Mouse (Mus musculus) kidney, postnatal 0 days (tissue): Measurements from ENCODE around the gene Idi1. TPM values are rescaled to one million over a fixed set of nuclear protein-coding genes. Genes with fewer than 3 reads are reported as not detected.
"Not testable (repeated sequence)": the region's sequence is repeated elsewhere in the genome, so short reads cannot be mapped to it uniquely, and the experiment has no call there.

Experiments used
- ATAC-seq: fragments of 200-750 bp; cut with Nextera tagmentation; replicated peaks from 2 replicates; pipeline ENCODE4 v1.8.0; 2017; ENCODE audit warnings: low read depth, moderate number of reproducible peaks, moderate TSS enrichment, moderate library complexity; ENCODE audit not compliant: low FRiP score
- DNase-seq: peaks from one replicate; pipeline ENCODE4 v3.0.0-alpha.2; 2016; ENCODE audit warnings: low spot score
- H3K27ac ChIP-seq: fragments of 300-500 bp; sonication (generic); 2 replicates; pipeline ENCODE4 v1.5.1; 2014; ENCODE audit warnings: mild to moderate bottlenecking
- H3K27me3 ChIP-seq: fragments of 300-500 bp; sonication (generic); 2 replicates; pipeline ENCODE4 v1.6.1; 2014; ENCODE audit warnings: low read length, mixed read lengths; ENCODE audit not compliant: insufficient read depth
- H3K36me3 ChIP-seq: fragments of 300-500 bp; sonication (generic); 2 replicates; pipeline ENCODE4 v1.6.1; 2014; ENCODE audit warnings: low read length, mixed read lengths; ENCODE audit not compliant: insufficient read depth
- H3K4me1 ChIP-seq: fragments of 300-500 bp; sonication (generic); replicated peaks from 2 replicates; pipeline ENCODE4 v1.6.1; 2014; ENCODE audit warnings: antibody characterized with exemption, low read length, mixed read lengths; ENCODE audit not compliant: insufficient read depth
- H3K4me2 ChIP-seq: fragments of 300-500 bp; sonication (generic); 2 replicates; pipeline ENCODE4 v1.6.1; 2014; ENCODE audit warnings: mild to moderate bottlenecking, low read length, moderate library complexity, mixed read lengths
- H3K4me3 ChIP-seq: fragments of 300-500 bp; sonication (generic); replicated peaks from 2 replicates; pipeline ENCODE4 v1.5.1; 2014; ENCODE audit warnings: low read depth, low read length
- H3K9ac ChIP-seq: fragments of 300-500 bp; sonication (generic); 2 replicates; pipeline ENCODE4 v1.6.1; 2014; ENCODE audit warnings: low read depth, low read length
- H3K9me3 ChIP-seq: fragments of 300-500 bp; sonication (generic); replicated peaks from 2 replicates; pipeline ENCODE4 v1.6.1; 2016; ENCODE audit warnings: low read length, inconsistent platforms, mixed read lengths
- CTCF ChIP-seq: IDR thresholded peaks from 2 replicates; pipeline ENCODE4 v1.5.1; 2016; ENCODE audit warnings: antibody characterized with exemption, low read depth, mild to moderate bottlenecking, moderate library complexity
- WGBS: fragments of 180-500 bp; shearing (Covaris S2); extraction: QIAGEN DNeasy Blood & Tissue Kit; methylation state at CpG from one replicate; pipeline ENCODE4 v1.1.7; 2014; 5-methylcytosine and 5-hydroxymethylcytosine counted together
- microRNA-seq: library from miRNA; unstranded; fragments of <30 nt; microRNA quantifications from one replicate; pipeline ENCODE4, GENCODE M21; 2016
- polyA plus RNA-seq: library from polyadenylated mRNA; unstranded; fragments of >200 nt; fragmentation: Nextera tagmentation; extraction: Ambion mirVana; gene quantifications from 2 replicates; pipeline ENCODE4 v1.2.1, GENCODE M21; 2015

The Idi1 gene
- polyA plus RNA-seq, 1 experiment from 2014 or later = 47.1 TPM

DNA sequence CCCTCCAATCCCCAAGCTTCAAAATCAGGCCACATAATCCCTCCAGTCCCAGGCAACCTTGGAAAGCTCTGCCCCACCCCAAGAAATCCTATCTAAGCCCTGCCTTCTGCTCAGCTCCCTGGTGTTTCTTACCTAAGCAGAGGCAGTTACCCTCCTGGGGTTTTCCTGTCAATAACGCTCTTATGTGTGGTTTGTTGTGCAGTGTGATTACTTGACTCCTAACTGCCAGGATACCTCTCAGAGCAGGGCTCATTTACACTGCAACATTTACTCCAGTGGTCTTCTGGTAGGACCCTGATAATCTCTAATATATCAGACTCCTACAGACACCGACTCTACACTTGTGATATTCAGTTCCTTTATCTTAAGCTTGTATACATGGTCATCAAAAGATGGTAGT is 48.2 kb downstream of the Idi1 start:
- ATAC-seq (no peak), DNase-seq (no peak)
- no peaks in the 10 kb centered on the region for H3K9me3 ChIP-seq
- WGBS = 68% methylated on average over 2 of the region's 2 CpGs
- TF ChIP-seq CTCF = no peak
- H3K36me3 ChIP-seq = no peaks in the 10 kb centered on the region
- H3K9ac ChIP-seq = no peak overlapping the region
- no peaks in the 10 kb centered on the region for H3K27me3 ChIP-seq
- H3K4me3 ChIP-seq = no peak overlapping the region
- no peak overlapping the region for H3K4me2 ChIP-seq
- H3K4me1 ChIP-seq = no peaks in the 10 kb centered on the region
- no peak overlapping the region for H3K27ac ChIP-seq

DNA sequence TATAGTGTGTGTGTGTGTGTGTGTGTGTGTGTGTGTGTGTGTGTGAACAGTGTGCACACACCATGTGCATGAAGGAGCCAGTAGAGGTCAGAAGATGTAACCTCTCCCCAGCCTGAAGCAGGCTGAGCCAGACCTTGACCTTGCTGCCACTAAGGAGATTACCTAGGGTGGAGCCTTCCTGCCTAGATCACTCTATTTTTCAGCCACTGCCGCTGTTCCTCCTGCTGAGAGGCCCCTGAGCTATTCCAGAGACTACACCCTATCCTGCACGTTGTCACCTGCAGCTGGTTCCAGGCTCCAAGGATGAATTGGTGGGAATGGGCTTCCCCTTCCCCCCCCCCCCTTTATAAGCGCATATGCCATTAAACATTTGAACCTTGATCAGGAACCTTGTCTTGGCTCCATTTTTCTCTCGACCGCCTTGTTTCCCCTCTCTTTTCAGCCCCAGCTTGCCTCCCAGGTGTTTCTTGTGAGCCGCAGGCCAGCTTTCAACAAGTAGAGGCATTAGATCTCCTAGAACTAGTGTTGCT is 52.4 kb downstream of the Idi1 start:
- WGBS = 79% methylated on average over 6 of the region's 6 CpGs
- not testable (repeated sequence) for H3K36me3 ChIP-seq, H3K9me3 ChIP-seq, DNase-seq, H3K4me3 ChIP-seq, H3K27me3 ChIP-seq, H3K9ac ChIP-seq, H3K4me2 ChIP-seq, H3K27ac ChIP-seq, ATAC-seq, H3K4me1 ChIP-seq

DNA sequence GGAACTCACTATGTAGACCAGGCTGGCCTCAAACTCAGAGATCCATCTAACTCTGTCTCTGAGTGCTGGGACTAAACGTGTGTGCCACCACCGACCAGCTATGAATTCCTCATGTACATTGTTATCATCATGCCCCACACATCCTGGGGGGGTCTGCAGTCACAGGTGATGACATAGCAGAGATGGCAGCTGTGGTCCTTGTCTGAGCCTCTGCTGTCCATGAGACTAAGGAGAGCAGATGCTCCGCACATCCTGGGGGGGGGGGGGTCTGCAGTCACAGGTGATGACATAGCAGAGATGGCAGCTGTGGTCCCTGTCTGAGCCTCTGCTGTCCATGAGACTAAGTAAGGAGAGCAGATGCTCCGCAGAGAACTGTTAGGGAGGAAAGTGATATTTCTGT is 55.8 kb downstream of the Idi1 start:
- not testable (repeated sequence) for H3K4me1 ChIP-seq, H3K27me3 ChIP-seq, H3K27ac ChIP-seq, H3K9me3 ChIP-seq, ATAC-seq, H3K36me3 ChIP-seq, H3K9ac ChIP-seq, H3K4me2 ChIP-seq, DNase-seq, H3K4me3 ChIP-seq
- WGBS = 88% methylated on average over 4 of the region's 4 CpGs

- not testable (repeated sequence) for ATAC-seq, H3K9me3 ChIP-seq, H3K27ac ChIP-seq, H3K9ac ChIP-seq, DNase-seq, H3K4me1 ChIP-seq, H3K4me3 ChIP-seq, H3K27me3 ChIP-seq, H3K36me3 ChIP-seq, H3K4me2 ChIP-seq
- 17% methylated on average over 1 of the region's 5 CpGs for WGBS
These were observed 56.4 kb downstream of the Idi1 start for GRCm38 (mm10) chr13:8941701-8942100.

Small RNA genes within 50 kb of the gene (microRNA-seq; reads per million reads assigned to microRNA genes)
- not detected for gene Gm22750

Other genes with a start within 250 kb of the Idi1 start
- gene Wdr37, start 13.6 kb upstream of the Idi1 start, polyA plus RNA-seq = 15.0 and 15.5 TPM in 2 replicates
- not detected in 2 replicates for gene Gm9745, start 62.7 kb downstream of the Idi1 start, polyA plus RNA-seq
- gene Idi2, start 67.4 kb downstream of the Idi1 start, polyA plus RNA-seq = not detected in 2 replicates
- gene Gtpbp4, start 110.6 kb downstream of the Idi1 start, polyA plus RNA-seq = 61.0 and 65.4 TPM in 2 replicates
- 27.4 and 27.9 TPM in 2 replicates for gene Larp4b, start 208.4 kb downstream of the Idi1 start, polyA plus RNA-seq